In the genomic region with DNA sequence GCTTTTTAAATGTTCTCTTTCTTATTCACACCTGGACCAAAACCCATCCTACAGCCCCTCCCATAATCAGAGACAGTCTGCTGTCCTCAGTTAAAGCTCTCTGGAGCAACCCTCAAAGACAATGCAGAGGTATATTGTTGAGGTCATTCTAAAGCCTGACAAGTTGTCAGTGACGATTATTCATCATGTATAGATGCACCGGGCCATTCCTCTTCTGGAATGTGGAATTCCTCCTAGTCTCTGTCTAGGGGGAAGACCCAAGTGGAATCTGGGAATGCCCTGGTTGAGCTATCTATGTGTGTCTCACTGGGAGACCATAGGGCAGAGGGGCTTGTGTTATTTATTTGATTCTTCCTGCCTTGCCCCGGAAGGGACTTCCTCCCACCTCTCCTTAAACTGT, we compare ENCODE assay signal across 26 mouse cellular contexts.
DNase-seq lines count a peak whose midpoint lies in the region; ATAC-seq and TF ChIP-seq lines count a peak whose summit lies in the region.
"Had no signal": no experiment of that assay in that cellular context is flagged by ENCODE, and none has a peak within 500 bp of the region (broad histone marks: within the 10 kb centered on the region; RNA-seq: fewer than 3 reads in every experiment).

No protein-coding gene starts in this region.

- in situ Hi-C loops in ES-E14 (cut with MboI; ENCODE audit: low sequenced_read_pairs in 2 of 2, unreplicated experiment in 2 of 2), result no loop called here

- H3K4me3 ChIP-seq in ES-E14 (ENCODE audit: insufficient read depth in 1 of 2, low read depth in 1 of 2, low read length in 2 of 2, poor library complexity in 1 of 2, severe bottlenecking in 1 of 2), result no peak overlapping the region
- H3K4me3 ChIP-seq in forebrain, embryonic 15.5 days, result no peak overlapping the region

- no peaks in the 10 kb centered on the region for H3K9me3 ChIP-seq in ES-E14 (ENCODE audit: control insufficient read depth, insufficient read depth, low read depth, low read length)
- no peaks in the 10 kb centered on the region for H3K9me3 ChIP-seq in forebrain, embryonic 15.5 days

- no peak for ATAC-seq in forebrain, embryonic 15.5 days (replicated peaks)
- ATAC-seq: activated CD4-positive, CD25-positive, alpha-beta regulatory T cell, adult 4 months; CD4-positive, CD25-positive, alpha-beta regulatory T cell, adult 4 months; Patski had no signal

- WGBS in forebrain, embryonic 15.5 days, result 88% methylated on average over 3 of the region's 3 CpGs

- H3K4me2 ChIP-seq in forebrain, embryonic 15.5 days (replicated peaks), result no peak overlapping the region

- no peaks in the 10 kb centered on the region for H3K27me3 ChIP-seq in forebrain, embryonic 15.5 days
- H3K27me3 ChIP-seq: CH12.LX, Patski had no signal

- peaks cover 2 to 5% of the 10 kb centered on the region in 2 experiments; a peak in 1 of 4 replicates for H3K4me1 ChIP-seq in ES-E14 (ENCODE audit: control insufficient read depth in 2 of 2, insufficient read depth in 2 of 2, low read length in 2 of 2, poor library complexity in 1 of 2)
- 0 out of 2 replicates have a peak, but pooled peaks cover 3% of the 10 kb centered on the region for H3K4me1 ChIP-seq in forebrain, embryonic 15.5 days

- no peak overlapping the region for H3K27ac ChIP-seq in ES-E14 (ENCODE audit: insufficient read depth, low read depth, low read length, poor library complexity, severe bottlenecking)
- H3K27ac ChIP-seq in forebrain, embryonic 15.5 days (replicated peaks), result no peak overlapping the region

- no peak overlapping the region for H3K9ac ChIP-seq in ES-E14 (ENCODE audit: insufficient read depth, low read depth, low read length, poor library complexity, severe bottlenecking)
- H3K9ac ChIP-seq in forebrain, embryonic 15.5 days (replicated peaks), result no peak overlapping the region

- H3K36me3 ChIP-seq in ES-E14 (ENCODE audit: control insufficient read depth, insufficient read depth, low read length, poor library complexity, severe bottlenecking), result peaks cover 2% of the 10 kb centered on the region; the same call in 1 of the 2 replicates
- H3K36me3 ChIP-seq in forebrain, embryonic 15.5 days, result no peaks in the 10 kb centered on the region
- H3K36me3 ChIP-seq: G1E had no signal

- DNase-seq in ES-CJ7 (ENCODE audit: low read depth, low spot score) (peak; percentile 27), ES-E14 (ENCODE audit: low read depth, low spot score) (peak; percentile 7), R1 (ENCODE audit: low read depth, low spot score) (peak; percentile 84), ZHBTc4 (ENCODE audit: low read depth, low spot score) (peak; percentile 68), liver (no peak)
- no peak for DNase-seq in adrenal gland, postnatal 10 days
- no peak for DNase-seq in kidney, postnatal 10 days
- DNase-seq: adrenal gland, adult 2 months; adrenal gland, adult 8-10 months; adrenal gland, postnatal 14 days; adrenal gland, postnatal 25 days; adrenal gland, postnatal 36 days; B cell, adult 2 months; cerebellum, adult 11 months; cerebellum, adult 11-12 months; cerebellum, adult 18-20 months; cerebellum, adult 2 months; cerebellum, adult 8-10 months; cerebellum, adult 9-10 months; cerebellum, adult 9-11 months had no signal

TF ChIP-seq in ES-E14, 5 proteins besides CTCF, POLR2A, EP300 and RAD21:
- TF ChIP-seq MAFK (IDR thresholded peaks at IDR 0.05; ENCODE audit: insufficient read depth, low read depth, low read length) (no peak), CHD2 (IDR thresholded peaks at IDR 0.05; ENCODE audit: low read depth, low read length) (no peak), ZNF384 (IDR thresholded peaks at IDR 0.05; ENCODE audit: low read depth, low read length) (no peak), ZC3H11A (IDR thresholded peaks at IDR 0.05; ENCODE audit: borderline replicate concordance, low read depth, low read length) (no peak), HCFC1 (IDR thresholded peaks at IDR 0.05; ENCODE audit: borderline replicate concordance, insufficient read depth, low read length) (no peak)
TF ChIP-seq in ES-E14: peak in this region for 0.

Comparison
In these comparisons a context has a peak if more than half of its experiments do, and no peak if none do; other contexts are left out.
1. DNase-seq: peak in ES-CJ7 (single experiment), ES-E14 (single experiment), R1 (single experiment) and ZHBTc4 (single experiment); none in adrenal gland, postnatal 10 days (single experiment), kidney, postnatal 10 days (single experiment) and liver (single experiment).